Mouse (Mus musculus) liver, embryonic 18 days (tissue): ENCODE data around the gene Cldn2. TPM values are rescaled to one million over a fixed set of nuclear protein-coding genes. Genes with fewer than 3 reads are reported as not detected.

Experiments used
- polyA plus RNA-seq: library from polyadenylated mRNA; depleted of rRNA; stranded (reverse); fragments of >200 nt; gene quantifications from 2 replicates; pipeline ENCODE4 v1.2.3, GENCODE M21; 2012; rRNA removed

Cldn2 gene
- polyA plus RNA-seq = 2.4 and 5.1 TPM in 2 replicates

GRCm38 (mm10) chrX:139800406-139800878, at the start of gene Cldn2:
Gene Cldn2 (plus strand): TSS chrX:139800828.

GRCm38 (mm10) chrX:139782278-139783044, 18.2 kb upstream of the Cldn2 start, which contains the start of gene Ripply1:
Gene Ripply1 (minus strand): TSS chrX:139782353.

Other genes starting within 250 kb of the Cldn2 start
- 29.9 and 31.9 TPM in 2 replicates for gene Rnf128, start 237.5 kb upstream of the Cldn2 start, polyA plus RNA-seq
- 2.6 and 2.7 TPM in 2 replicates for gene Tbc1d8b, start 115.8 kb upstream of the Cldn2 start, polyA plus RNA-seq
- gene Gm15013, start 86.3 kb upstream of the Cldn2 start, polyA plus RNA-seq = not detected in 2 replicates
- gene Ripply1, start 18.5 kb upstream of the Cldn2 start, polyA plus RNA-seq = 0.17 and 0.19 TPM in 2 replicates
- gene Morc4, start 70.8 kb downstream of the Cldn2 start, polyA plus RNA-seq = 42.4 and 59.0 TPM in 2 replicates
- gene Rbm41, start 197.8 kb downstream of the Cldn2 start, polyA plus RNA-seq = 1.0 and 1.1 TPM in 2 replicates